Comparison of ENCODE assay signal across 8 mouse cellular contexts in genomic region chr13:55571027-55571751, GRCm38 (mm10). TPM values are rescaled to one million over a fixed set of nuclear protein-coding genes. Genes with fewer than 3 reads are reported as not detected.
DNase-seq lines count a peak whose midpoint lies in the region; ATAC-seq lines count a peak whose summit lies in the region.

Fam193b (minus strand) TSS chr13:55571120.

- WGBS in hindbrain, embryonic 16.5 days, result 2% methylated on average over 47 of the region's 47 CpGs
- WGBS in macrophage (ENCODE audit: missing documents), result 1% methylated on average over 42 of the region's 47 CpGs

- H3K9me3 ChIP-seq in hindbrain, embryonic 16.5 days (ENCODE audit: control insufficient read depth, low read length), result no peaks in the 10 kb centered on the region

- peak within 1 kb of the TSS; percentile 90 for H3K9ac ChIP-seq in hindbrain, embryonic 16.5 days (ENCODE audit: low read depth, low read length)

- no peaks in the 10 kb centered on the region for H3K27me3 ChIP-seq in hindbrain, embryonic 16.5 days (replicated peaks; ENCODE audit: control insufficient read depth, insufficient read depth, low read length)

- peak; percentile 89 for ATAC-seq in hindbrain, embryonic 16.5 days

- H3K4me1 ChIP-seq in hindbrain, embryonic 16.5 days (ENCODE audit: control insufficient read depth, insufficient read depth, low read depth, low read length), result peaks cover 28% of the 10 kb centered on the region

- peak; percentile 92 for DNase-seq in T-cell, adult 2 months (ENCODE audit: low spot score)
- DNase-seq in cerebellum, postnatal 36 days, result peak; percentile 96 to 97
- DNase-seq in gastrocnemius, adult 18-20 months (ENCODE audit: low spot score), result peak; percentile 96
- peak; percentile 93 to 95 for DNase-seq in left cerebral cortex, adult 18-20 months (ENCODE audit: low spot score in 2 of 2)
- peak; percentile 94 for DNase-seq in right cerebral cortex, adult 18-20 months
- DNase-seq in urinary bladder, postnatal 10 days (ENCODE audit: low spot score), result peak; percentile 85

- H3K79me2 ChIP-seq in macrophage (ENCODE audit: inconsistent target), result peaks cover 44% of the 10 kb centered on the region

- peak within 1 kb of the TSS; percentile 90 for H3K4me2 ChIP-seq in hindbrain, embryonic 16.5 days (ENCODE audit: low read length)

- H3K4me3 ChIP-seq in hindbrain, embryonic 16.5 days (ENCODE audit: low read length), result peak within 1 kb of the TSS; percentile 87
- peak within 1 kb of the TSS; percentile 94 for H3K4me3 ChIP-seq in macrophage (ENCODE audit: inconsistent target)

- peak within 1 kb of the TSS; percentile 94 for H3K27ac ChIP-seq in hindbrain, embryonic 16.5 days (ENCODE audit: low read depth, low read length)
- peak within 1 kb of the TSS; percentile 5 for H3K27ac ChIP-seq in macrophage

- H3K36me3 ChIP-seq in hindbrain, embryonic 16.5 days (ENCODE audit: control insufficient read depth, insufficient read depth, low read length), result no peaks in the 10 kb centered on the region
- no peaks in the 10 kb centered on the region for H3K36me3 ChIP-seq in macrophage (ENCODE audit: inconsistent target)

RNA-seq across cellular contexts. Expression of gene Fam193b, which starts in this region (rescaled TPM):
- 10 to 100 TPM in 1 of 2 experiments, 1 to 10 TPM in 1; 9.6 to 10.1 TPM for total RNA-seq in gastrocnemius, adult 18-20 months (2021)
- 41.1 and 50.0 TPM in 2 replicates for polyA plus RNA-seq in hindbrain, embryonic 16.5 days (2015; fragmentation: Nextera tagmentation; extraction: Ambion mirVana)
- total RNA-seq in left cerebral cortex, adult 18-20 months (2021), result 10 to 100 TPM; 77.0 to 81.8 TPM
- 100 to 1,000 TPM in 25 of 26 experiments, 10 to 100 TPM in 1; 86.4 to 300 (median 175) TPM for total RNA-seq in macrophage (2018; cell fraction: chromatin; rRNA removed)
- total RNA-seq in macrophage (2018; cell fraction: cytosol; rRNA removed), result 10 to 100 TPM in 9 of 26 experiments, 1 to 10 TPM in 17; 2.3 to 18.1 (median 8.0) TPM
- total RNA-seq in macrophage (2018; cell fraction: nucleus; rRNA removed), result 100 to 1,000 TPM in 12 of 26 experiments, 10 to 100 TPM in 14; 43.5 to 203 (median 99.4) TPM
- 11.7 to 25.1 TPM (median 12.9 TPM) in 3 replicates for polyA plus RNA-seq in macrophage (2018)

Comparison
In these comparisons a context has a peak if more than half of its experiments do, and no peak if none do; other contexts are left out.
1. Peak in every context shown above with its lines: DNase-seq, ATAC-seq, H3K4me3 ChIP-seq and H3K27ac ChIP-seq.
2. RNA of gene Fam193b (total RNA-seq): 77.0 to 81.8 TPM in left cerebral cortex, adult 18-20 months; 9.6 to 10.1 TPM in gastrocnemius, adult 18-20 months; every median in the first group is over 4 times any median in the second.